Comparison of ENCODE assay signal across 14 mouse cellular contexts in the genomic region with DNA sequence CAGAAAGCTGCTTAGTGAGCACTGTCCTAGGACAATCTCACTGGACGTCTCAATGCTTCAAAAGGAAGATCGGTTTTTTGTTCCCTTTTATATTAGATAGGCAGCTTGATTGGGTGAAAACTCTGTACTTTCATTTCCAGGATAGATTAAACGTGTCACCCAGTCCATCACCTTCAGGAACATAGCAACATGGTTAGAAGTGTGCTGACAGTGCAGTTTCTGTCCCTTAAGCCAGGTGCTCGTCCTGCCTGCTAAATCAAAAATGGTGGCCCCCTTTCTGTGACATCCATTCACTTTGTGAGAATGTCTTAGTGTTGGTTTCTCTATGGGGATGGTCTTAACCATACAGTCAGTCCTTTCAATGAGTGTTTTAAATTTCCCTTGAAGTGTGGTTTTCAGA.
"Had no signal": no experiment of that assay in that cellular context is flagged by ENCODE, and none has a peak within 500 bp of the region (broad histone marks: within the 10 kb centered on the region; RNA-seq: fewer than 3 reads in every experiment).

No protein-coding gene starts in this region.

- H3K4me2 ChIP-seq: liver, embryonic 12.5 days; lung, embryonic 14.5 days; neural tube, embryonic 15.5 days had no signal

- H3K9me3 ChIP-seq: limb, embryonic 10.5 days; liver, embryonic 12.5 days; neural tube, embryonic 15.5 days had no signal

- H3K4me1 ChIP-seq: liver, embryonic 12.5 days; megakaryocyte, embryonic 14.5 days had no signal

- H3K4me3 ChIP-seq: left cerebral cortex, adult 2 months; limb, embryonic 10.5 days; liver, embryonic 12.5 days; megakaryocyte, embryonic 14.5 days; myocyte; neural tube, embryonic 15.5 days had no signal

- H3K27me3 ChIP-seq: liver, embryonic 12.5 days; megakaryocyte, embryonic 14.5 days; neural tube, embryonic 15.5 days had no signal

- DNase-seq: kidney, adult 9 months; kidney, postnatal 36 days; lung, postnatal 10 days; right cerebral cortex, postnatal 25 days; thymus, postnatal 36 days had no signal

- ATAC-seq: liver, embryonic 12.5 days had no signal

- H3K9ac ChIP-seq: liver, embryonic 12.5 days; lung, embryonic 14.5 days; neural tube, embryonic 15.5 days had no signal

- H3K36me3 ChIP-seq: limb, embryonic 10.5 days; liver, embryonic 12.5 days; neural tube, embryonic 15.5 days had no signal

- H3K27ac ChIP-seq: kidney, postnatal 0 days; left cerebral cortex, adult 2 months; limb, embryonic 10.5 days; liver, embryonic 12.5 days; macrophage had no signal
